Mouse (Mus musculus): ENCODE data around the gene Slc27a5.

DNA sequence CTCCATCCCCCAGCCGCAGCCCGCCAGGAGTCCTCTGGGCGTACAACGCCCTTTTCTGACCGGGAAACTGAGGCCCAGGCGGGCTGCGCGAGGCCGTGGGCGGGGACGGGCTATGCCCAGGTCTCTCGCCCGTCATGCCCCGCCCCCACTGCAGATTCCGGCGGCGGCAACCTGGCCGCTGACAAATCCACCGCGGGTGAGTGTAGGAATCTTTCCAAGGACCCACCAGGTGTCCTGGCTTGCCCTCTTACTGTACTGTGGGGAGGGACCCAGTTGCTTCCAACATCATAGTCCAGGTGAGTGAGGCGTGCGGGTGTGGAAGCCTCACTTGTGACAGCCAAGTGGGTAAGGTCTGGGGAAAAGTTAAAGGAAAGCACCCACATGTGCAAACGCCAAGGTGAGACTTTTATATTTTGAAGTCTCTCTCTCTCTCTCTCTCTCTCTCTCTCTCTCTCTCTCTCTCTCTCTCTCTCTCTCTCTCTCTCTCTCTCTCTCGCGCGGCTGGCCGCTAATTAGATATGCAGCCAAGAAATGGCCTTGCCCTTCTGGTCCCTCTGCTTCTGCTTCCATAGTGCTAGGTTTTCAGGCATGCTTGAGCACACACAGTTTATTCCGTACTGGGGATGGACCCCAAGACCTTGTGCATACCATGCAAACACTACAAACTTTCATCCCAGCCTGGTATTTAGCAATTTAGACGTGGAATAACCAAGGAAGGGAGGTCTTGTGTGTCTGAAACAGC, 31.7 kb downstream of the Slc27a5 start:
- TF ChIP-seq ZNF384 (IDR thresholded peaks at IDR 0.05; ENCODE audit: low read depth, low read length) = no peak
- no peak for TF ChIP-seq HCFC1 (IDR thresholded peaks at IDR 0.05; ENCODE audit: borderline replicate concordance, insufficient read depth, low read length)
